Mouse (Mus musculus) CH12.LX (cell line): ENCODE measurements around the gene Slc27a1.

ENCODE experiments used
- CTCF ChIP-seq, 2 experiments: IDR thresholded peaks in 1 of 2; conservative IDR thresholded peaks in 1 of 2; 2 replicates each; pipeline ENCODE4 v1.5.1; 2011 to 2012; ENCODE audit warnings: low read depth in 2 of 2, low read length in 2 of 2, improper control_type of control experiment in 1 of 2, inconsistent platforms in 1 of 2, mild to moderate bottlenecking in 1 of 2, moderate library complexity in 1 of 2
- GABPA ChIP-seq: IDR thresholded peaks from 2 replicates; pipeline ENCODE4 v1.6.1; 2012; ENCODE audit warnings: low read depth, low read length, improper control_type of control experiment, inconsistent platforms; ENCODE audit not compliant: insufficient replicate concordance
- MEF2A ChIP-seq: IDR thresholded peaks from 2 replicates; pipeline ENCODE4 v1.6.1; 2014; ENCODE audit warnings: low read depth, mild to moderate bottlenecking, inconsistent platforms, low read length, improper control_type of control experiment, borderline replicate concordance
- MXI1 ChIP-seq: IDR thresholded peaks from 2 replicates; pipeline ENCODE4 v1.6.1; 2011; ENCODE audit warnings: mild to moderate bottlenecking, low read depth, low read length, improper control_type of control experiment
- NRF1 ChIP-seq: IDR thresholded peaks from 2 replicates; pipeline ENCODE4 v1.6.1; 2014; ENCODE audit warnings: low read depth, mild to moderate bottlenecking, inconsistent platforms, low read length, improper control_type of control experiment, moderate library complexity
- POLR2A ChIP-seq: IDR thresholded peaks from 2 replicates; pipeline ENCODE4 v1.6.1; 2011; ENCODE audit warnings: low read depth, mild to moderate bottlenecking, improper control_type of control experiment, low read length
- POLR2AphosphoS2 ChIP-seq: IDR thresholded peaks from 2 replicates; pipeline ENCODE4 v1.6.1; 2011; ENCODE audit warnings: low read depth, low read length, improper control_type of control experiment
- RCOR1 ChIP-seq: conservative IDR thresholded peaks from 2 replicates; pipeline ENCODE4 v1.6.1; 2012; ENCODE audit warnings: low read depth, mild to moderate bottlenecking, inconsistent platforms, low read length, improper control_type of control experiment
- TCF12 ChIP-seq: IDR thresholded peaks from 2 replicates; pipeline ENCODE4 v1.6.1; 2014; ENCODE audit warnings: low read depth, mild to moderate bottlenecking, inconsistent platforms, low read length, improper control_type of control experiment
- USF1 ChIP-seq: IDR thresholded peaks from 2 replicates; pipeline ENCODE4 v1.6.1; 2014; ENCODE audit warnings: low read depth, mild to moderate bottlenecking, inconsistent platforms, low read length, improper control_type of control experiment
- ZMIZ1 ChIP-seq: IDR thresholded peaks from 2 replicates; pipeline ENCODE4 v1.6.1; 2012; ENCODE audit warnings: low read depth, mild to moderate bottlenecking, inconsistent platforms, low read length, improper control_type of control experiment
- ZNF384 ChIP-seq: IDR thresholded peaks from 2 replicates; pipeline ENCODE4 v1.6.1; 2012; ENCODE audit warnings: low read depth, low read length, improper control_type of control experiment, inconsistent platforms

DNA sequence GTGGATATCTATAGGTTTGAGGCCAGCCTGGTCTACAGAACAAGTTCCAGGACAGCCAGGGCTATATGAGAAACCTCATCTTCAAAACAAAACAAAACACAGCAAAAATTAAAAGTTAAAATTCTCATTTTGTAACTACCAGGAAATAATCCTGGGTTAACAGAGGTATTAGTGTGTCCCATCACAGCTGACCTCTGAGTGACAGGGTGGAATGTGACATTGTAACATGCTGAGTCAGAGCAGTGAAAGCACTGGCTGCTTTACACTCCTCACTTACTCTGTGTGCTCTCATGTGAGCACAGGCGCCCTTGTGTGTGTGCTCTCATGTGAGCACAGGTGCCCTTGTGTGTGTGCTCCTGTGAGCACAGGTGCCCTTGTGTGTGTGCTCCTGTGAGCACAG lies 6.3 kb downstream of the Slc27a1 start:
- TF ChIP-seq MXI1 (no peak), RCOR1 (no peak), MEF2A (no peak), CTCF (conservative IDR thresholded peaks at IDR 0.05 in 1 of 2, IDR thresholded peaks at IDR 0.05 in 1 of 2; ENCODE audit: low read depth in 2 of 2, low read length in 2 of 2) (no peak), POLR2A (no peak), GABPA (no peak), USF1 (no peak), POLR2AphosphoS2 (no peak), TCF12 (no peak), ZMIZ1 (no peak), ZNF384 (no peak), NRF1 (no peak)
